Mouse (Mus musculus): ENCODE data around the gene Lmntd2. TPM values are rescaled to one million over a fixed set of nuclear protein-coding genes. Genes with fewer than 3 reads are reported as not detected.

Lmntd2 gene
- total and polyA plus RNA-seq, 2 experiments from 2014 or later = 0.36 TPM; not detected in 1

DNA sequence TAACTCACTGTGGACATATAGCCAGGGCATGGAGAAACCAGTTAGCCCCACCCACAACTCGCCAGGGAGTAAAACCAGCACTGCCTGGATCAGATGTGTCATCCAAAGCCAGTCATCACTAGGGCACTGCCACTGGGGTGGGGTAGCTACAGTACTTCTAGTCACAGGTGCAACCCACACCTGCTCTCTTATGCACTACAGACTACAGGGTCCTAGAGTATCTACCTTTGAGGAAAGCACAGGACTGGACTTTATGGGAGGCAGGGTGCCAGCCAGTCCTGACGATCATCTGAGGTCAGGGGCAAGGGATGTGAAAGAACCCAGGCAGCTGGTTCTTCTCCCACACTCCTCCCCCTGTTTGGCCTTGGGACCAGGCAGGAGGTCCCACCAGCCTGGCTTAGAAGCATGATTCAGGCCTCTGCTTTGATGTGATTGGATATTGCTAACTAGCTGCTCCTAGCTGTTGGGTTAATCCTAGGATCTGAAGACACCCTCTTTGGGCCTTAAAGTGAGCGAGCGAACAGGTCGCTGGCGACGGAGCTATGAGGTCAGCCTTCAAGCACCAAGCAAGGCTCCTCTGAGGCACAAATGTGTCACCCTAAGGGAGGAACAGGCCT is 45.9 kb downstream of the Lmntd2 start:
- ATAC-seq (ENCODE audit: low FRiP score) (no peak), DNase-seq (ENCODE audit: low spot score) (peak; percentile 30)
- no peak for TF ChIP-seq CTCF (IDR thresholded peaks at IDR 0.05)
- peak overlapping the region; percentile 29 for H3K4me3 ChIP-seq (ENCODE audit: low read depth, low read length)
- WGBS = 24% methylated on average over 7 of the region's 7 CpGs
- H3K27me3 ChIP-seq (ENCODE audit: insufficient read depth, low read length) = no peaks in the 10 kb centered on the region
- no peaks in the 10 kb centered on the region for H3K9me3 ChIP-seq (ENCODE audit: low read length)
- H3K36me3 ChIP-seq (ENCODE audit: insufficient read depth, low read length) = peaks cover under 1% of the 10 kb centered on the region; the same call in 1 of the 2 replicates
- peak overlapping the region; percentile 48 for H3K4me2 ChIP-seq (ENCODE audit: low read depth, low read length, poor library complexity, severe bottlenecking)
- H3K9ac ChIP-seq (replicated peaks; ENCODE audit: low read length, poor library complexity, severe bottlenecking) = peak overlapping the region; percentile 50
- H3K4me1 ChIP-seq (ENCODE audit: insufficient read depth, low read length) = peaks cover under 1% of the 10 kb centered on the region; the same call in 1 of the 2 replicates
- H3K27ac ChIP-seq (ENCODE audit: low read depth, low read length) = no peak overlapping the region

DNA sequence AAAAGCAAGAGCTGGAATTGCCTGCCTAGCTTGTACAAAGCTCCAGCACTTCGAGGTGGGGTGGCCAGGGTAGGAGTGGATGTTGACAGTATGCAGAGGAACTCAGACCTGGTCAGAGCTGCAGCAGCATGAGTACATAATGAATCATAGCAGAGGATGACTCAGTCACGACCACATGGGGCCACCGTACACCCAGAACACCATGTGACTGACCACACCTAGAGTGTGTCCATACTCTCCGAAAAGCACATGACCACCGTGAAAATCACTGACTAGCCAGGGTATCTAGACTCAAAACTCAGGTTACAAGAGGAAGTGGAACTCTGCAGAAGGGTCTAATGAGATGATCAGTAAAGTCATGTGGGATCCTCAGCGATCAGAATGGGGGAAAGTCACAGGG is 49.0 kb downstream of the Lmntd2 start:
- Histone ChIP-seq H3K27me3 (ENCODE audit: insufficient read depth, low read length) (no peaks in the 10 kb centered on the region), H3K4me2 (ENCODE audit: low read depth, low read length, poor library complexity, severe bottlenecking) (no peak overlapping the region), H3K4me3 (ENCODE audit: low read depth, low read length) (no peak overlapping the region), H3K4me1 (ENCODE audit: insufficient read depth, low read length) (no peaks in the 10 kb centered on the region), H3K27ac (ENCODE audit: low read depth, low read length) (no peak overlapping the region), H3K9me3 (ENCODE audit: low read length) (no peaks in the 10 kb centered on the region), H3K9ac (replicated peaks; ENCODE audit: low read length, poor library complexity, severe bottlenecking) (no peak overlapping the region), H3K36me3 (ENCODE audit: insufficient read depth, low read length) (peaks cover 18% of the 10 kb centered on the region)
- no peak for DNase-seq (ENCODE audit: low spot score)
- no peak for TF ChIP-seq CTCF (IDR thresholded peaks at IDR 0.05)
- WGBS = 88% methylated on average over 6 of the region's 6 CpGs
- ATAC-seq (ENCODE audit: low FRiP score) = no peak

DNA sequence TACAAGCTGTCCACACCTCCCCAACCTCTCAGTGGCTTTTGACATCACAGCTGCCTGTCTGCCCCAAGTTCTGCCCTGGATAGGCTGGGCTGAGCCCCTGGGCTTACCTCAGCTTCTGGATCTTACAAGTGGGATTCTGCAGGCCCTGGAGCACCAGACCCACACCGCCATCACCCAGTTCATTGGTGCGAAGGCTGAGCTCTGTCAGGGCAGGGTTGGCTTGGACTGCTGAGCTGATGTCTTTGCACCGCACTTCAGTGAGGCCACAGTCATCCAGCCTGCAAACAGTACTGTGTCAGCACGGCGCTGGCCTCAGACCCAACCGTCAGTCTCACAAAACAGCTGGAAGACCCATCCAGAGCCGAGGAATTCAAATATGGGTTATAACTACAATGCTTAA is 49.5 kb downstream of the Lmntd2 start:
- no peaks in the 10 kb centered on the region for H3K27me3 ChIP-seq (ENCODE audit: insufficient read depth, low read length)
- no peak overlapping the region for H3K9ac ChIP-seq (replicated peaks; ENCODE audit: low read length, poor library complexity, severe bottlenecking)
- H3K9me3 ChIP-seq (ENCODE audit: low read length) = no peaks in the 10 kb centered on the region
- no peak overlapping the region for H3K4me2 ChIP-seq (ENCODE audit: low read depth, low read length, poor library complexity, severe bottlenecking)
- no peak overlapping the region for H3K27ac ChIP-seq (ENCODE audit: low read depth, low read length)
- DNase-seq (ENCODE audit: low spot score) (no peak), ATAC-seq (ENCODE audit: low FRiP score) (no peak)
- no peak overlapping the region for H3K4me3 ChIP-seq (ENCODE audit: low read depth, low read length)
- no peak for TF ChIP-seq CTCF (IDR thresholded peaks at IDR 0.05)
- H3K36me3 ChIP-seq (ENCODE audit: insufficient read depth, low read length) = peaks cover 18% of the 10 kb centered on the region
- 93% methylated on average over 7 of the region's 7 CpGs for WGBS
- H3K4me1 ChIP-seq (ENCODE audit: insufficient read depth, low read length) = no peaks in the 10 kb centered on the region

MicroRNA genes within 50 kb of the gene (microRNA counts, 519-probe panel; counts per million panel counts)
- 3,486 counts per million, percentile 75 among the panel's probes with 10 or more counts for microRNA mmu-miR-210

Small RNA genes lying within 50 kb of the gene (microRNA-seq; reads per million reads assigned to microRNA genes)
- gene Mir210 (ENCODE audit: borderline number of aligned reads) = 476 reads per million, percentile 64 among the genes with 10 or more reads in this experiment

Other genes starting within 250 kb of the Lmntd2 start
- 9.7 and 16.3 TPM in 2 replicates for gene Ifitm1, start 246.9 kb downstream of the Lmntd2 start, total RNA-seq (2014; rRNA removed)
- 14.6 and 21.2 TPM in 2 replicates for gene Ifitm1, start 246.9 kb downstream of the Lmntd2 start, polyA plus RNA-seq (2015; fragmentation: Nextera tagmentation; extraction: Ambion mirVana)
- 22.5 and 39.3 TPM in 2 replicates for gene Ifitm3, start 203.3 kb downstream of the Lmntd2 start, total RNA-seq (2014; rRNA removed)
- 67.8 and 80.5 TPM in 2 replicates for gene Ifitm3, start 203.3 kb downstream of the Lmntd2 start, polyA plus RNA-seq (2015; fragmentation: Nextera tagmentation; extraction: Ambion mirVana)
- gene Ifitm6, start 196.2 kb downstream of the Lmntd2 start, total RNA-seq (2014; rRNA removed) = 0.99 and 1.1 TPM in 2 replicates
- gene Ifitm6, start 196.2 kb downstream of the Lmntd2 start, polyA plus RNA-seq (2015; fragmentation: Nextera tagmentation; extraction: Ambion mirVana) = 0.81 and 0.83 TPM in 2 replicates
- gene Gm17387, start 184.9 kb downstream of the Lmntd2 start, total RNA-seq (2014; rRNA removed) = not detected in 2 replicates
- gene Gm17387, start 184.9 kb downstream of the Lmntd2 start, polyA plus RNA-seq (2015; fragmentation: Nextera tagmentation; extraction: Ambion mirVana) = not detected in 2 replicates
- gene B4galnt4, start 153.0 kb downstream of the Lmntd2 start, total RNA-seq (2014; rRNA removed) = 133 and 146 TPM in 2 replicates
- 52.1 and 53.9 TPM in 2 replicates for gene B4galnt4, start 153.0 kb downstream of the Lmntd2 start, polyA plus RNA-seq (2015; fragmentation: Nextera tagmentation; extraction: Ambion mirVana)
- gene Pkp3, start 135.9 kb downstream of the Lmntd2 start, total RNA-seq (2014; rRNA removed) = 0.49 TPM in 1 of 2 replicates, not detected in the other
- not detected in 2 replicates for gene Pkp3, start 135.9 kb downstream of the Lmntd2 start, polyA plus RNA-seq (2015; fragmentation: Nextera tagmentation; extraction: Ambion mirVana)
- gene Sigirr, start 113.5 kb downstream of the Lmntd2 start, total RNA-seq (2014; rRNA removed) = 1.1 and 3.9 TPM in 2 replicates
- 1.8 and 2.0 TPM in 2 replicates for gene Sigirr, start 113.5 kb downstream of the Lmntd2 start, polyA plus RNA-seq (2015; fragmentation: Nextera tagmentation; extraction: Ambion mirVana)
- gene Ano9, start 96.3 kb downstream of the Lmntd2 start, total RNA-seq (2014; rRNA removed) = 0.33 and 1.1 TPM in 2 replicates
- gene Ano9, start 96.3 kb downstream of the Lmntd2 start, polyA plus RNA-seq (2015; fragmentation: Nextera tagmentation; extraction: Ambion mirVana) = 0.50 and 0.72 TPM in 2 replicates
- gene Ptdss2, start 91.7 kb downstream of the Lmntd2 start, total RNA-seq (2014; rRNA removed) = 19.6 and 23.4 TPM in 2 replicates
- gene Ptdss2, start 91.7 kb downstream of the Lmntd2 start, polyA plus RNA-seq (2015; fragmentation: Nextera tagmentation; extraction: Ambion mirVana) = 90.9 and 91.0 TPM in 2 replicates
- 39.1 and 47.1 TPM in 2 replicates for gene Rnh1, start 41.2 kb downstream of the Lmntd2 start, total RNA-seq (2014; rRNA removed)
- gene Rnh1, start 41.2 kb downstream of the Lmntd2 start, polyA plus RNA-seq (2015; fragmentation: Nextera tagmentation; extraction: Ambion mirVana) = 44.2 and 46.8 TPM in 2 replicates
- gene Hras, start 20.1 kb downstream of the Lmntd2 start, total RNA-seq (2014; rRNA removed) = 109 and 113 TPM in 2 replicates
- 209 TPM in 2 replicates for gene Hras, start 20.1 kb downstream of the Lmntd2 start, polyA plus RNA-seq (2015; fragmentation: Nextera tagmentation; extraction: Ambion mirVana)
- gene Lrrc56, start 19.9 kb downstream of the Lmntd2 start, total RNA-seq (2014; rRNA removed) = 11.5 and 14.9 TPM in 2 replicates
- gene Lrrc56, start 19.9 kb downstream of the Lmntd2 start, polyA plus RNA-seq (2015; fragmentation: Nextera tagmentation; extraction: Ambion mirVana) = 8.6 TPM in 2 replicates
- gene Rassf7, start 1.8 kb upstream of the Lmntd2 start, total RNA-seq (2014; rRNA removed) = 15.5 and 23.5 TPM in 2 replicates
- 20.7 and 21.7 TPM in 2 replicates for gene Rassf7, start 1.8 kb upstream of the Lmntd2 start, polyA plus RNA-seq (2015; fragmentation: Nextera tagmentation; extraction: Ambion mirVana)
- gene Phrf1, start 14.7 kb upstream of the Lmntd2 start, total RNA-seq (2014; rRNA removed) = 46.3 and 54.6 TPM in 2 replicates
- 35.1 and 39.5 TPM in 2 replicates for gene Phrf1, start 14.7 kb upstream of the Lmntd2 start, polyA plus RNA-seq (2015; fragmentation: Nextera tagmentation; extraction: Ambion mirVana)
- 3.9 and 4.5 TPM in 2 replicates for gene Irf7, start 52.4 kb upstream of the Lmntd2 start, total RNA-seq (2014; rRNA removed)
- gene Irf7, start 52.4 kb upstream of the Lmntd2 start, polyA plus RNA-seq (2015; fragmentation: Nextera tagmentation; extraction: Ambion mirVana) = 2.8 and 2.9 TPM in 2 replicates
- gene Cdhr5, start 62.7 kb upstream of the Lmntd2 start, total RNA-seq (2014; rRNA removed) = not detected in 2 replicates
- not detected in 2 replicates for gene Cdhr5, start 62.7 kb upstream of the Lmntd2 start, polyA plus RNA-seq (2015; fragmentation: Nextera tagmentation; extraction: Ambion mirVana)
- 1.5 and 2.5 TPM in 2 replicates for gene Sct, start 65.1 kb upstream of the Lmntd2 start, total RNA-seq (2014; rRNA removed)
- gene Sct, start 65.1 kb upstream of the Lmntd2 start, polyA plus RNA-seq (2015; fragmentation: Nextera tagmentation; extraction: Ambion mirVana) = 3.3 and 4.3 TPM in 2 replicates
- 0.55 and 0.61 TPM in 2 replicates for gene Drd4, start 77.9 kb upstream of the Lmntd2 start, total RNA-seq (2014; rRNA removed)
- gene Drd4, start 77.9 kb upstream of the Lmntd2 start, polyA plus RNA-seq (2015; fragmentation: Nextera tagmentation; extraction: Ambion mirVana) = 0.73 and 0.98 TPM in 2 replicates
- 246 and 289 TPM in 2 replicates for gene Deaf1, start 113.6 kb upstream of the Lmntd2 start, total RNA-seq (2014; rRNA removed)
- gene Deaf1, start 113.6 kb upstream of the Lmntd2 start, polyA plus RNA-seq (2015; fragmentation: Nextera tagmentation; extraction: Ambion mirVana) = 291 and 306 TPM in 2 replicates
- 25.8 and 29.1 TPM in 2 replicates for gene Tmem80, start 113.7 kb upstream of the Lmntd2 start, total RNA-seq (2014; rRNA removed)
- gene Tmem80, start 113.7 kb upstream of the Lmntd2 start, polyA plus RNA-seq (2015; fragmentation: Nextera tagmentation; extraction: Ambion mirVana) = 31.5 and 34.5 TPM in 2 replicates
- 2.4 and 3.1 TPM in 2 replicates for gene Eps8l2, start 124.8 kb upstream of the Lmntd2 start, total RNA-seq (2014; rRNA removed)
- gene Eps8l2, start 124.8 kb upstream of the Lmntd2 start, polyA plus RNA-seq (2015; fragmentation: Nextera tagmentation; extraction: Ambion mirVana) = 0.48 and 0.74 TPM in 2 replicates
- gene Taldo1, start 178.1 kb upstream of the Lmntd2 start, total RNA-seq (2014; rRNA removed) = 166 and 175 TPM in 2 replicates
- gene Taldo1, start 178.1 kb upstream of the Lmntd2 start, polyA plus RNA-seq (2015; fragmentation: Nextera tagmentation; extraction: Ambion mirVana) = 245 and 255 TPM in 2 replicates
- 72.0 and 72.9 TPM in 2 replicates for gene Gatd1, start 200.1 kb upstream of the Lmntd2 start, total RNA-seq (2014; rRNA removed)
- 47.7 and 48.9 TPM in 2 replicates for gene Gatd1, start 200.1 kb upstream of the Lmntd2 start, polyA plus RNA-seq (2015; fragmentation: Nextera tagmentation; extraction: Ambion mirVana)
- 167 and 195 TPM in 2 replicates for gene Cend1, start 215.4 kb upstream of the Lmntd2 start, total RNA-seq (2014; rRNA removed)
- gene Cend1, start 215.4 kb upstream of the Lmntd2 start, polyA plus RNA-seq (2015; fragmentation: Nextera tagmentation; extraction: Ambion mirVana) = 194 and 233 TPM in 2 replicates
- gene Slc25a22, start 223.8 kb upstream of the Lmntd2 start, total RNA-seq (2014; rRNA removed) = 148 and 152 TPM in 2 replicates
- 118 and 121 TPM in 2 replicates for gene Slc25a22, start 223.8 kb upstream of the Lmntd2 start, polyA plus RNA-seq (2015; fragmentation: Nextera tagmentation; extraction: Ambion mirVana)
- gene Pidd1, start 229.9 kb upstream of the Lmntd2 start, total RNA-seq (2014; rRNA removed) = 1.4 and 1.6 TPM in 2 replicates
- gene Pidd1, start 229.9 kb upstream of the Lmntd2 start, polyA plus RNA-seq (2015; fragmentation: Nextera tagmentation; extraction: Ambion mirVana) = 1.1 and 1.3 TPM in 2 replicates
- gene Rplp2, start 233.3 kb upstream of the Lmntd2 start, total RNA-seq (2014; rRNA removed) = 180 and 197 TPM in 2 replicates
- gene Rplp2, start 233.3 kb upstream of the Lmntd2 start, polyA plus RNA-seq (2015; fragmentation: Nextera tagmentation; extraction: Ambion mirVana) = 761 and 852 TPM in 2 replicates
- 6.5 and 7.0 TPM in 2 replicates for gene Pnpla2, start 241.1 kb upstream of the Lmntd2 start, total RNA-seq (2014; rRNA removed)
- 22.2 and 24.5 TPM in 2 replicates for gene Pnpla2, start 241.1 kb upstream of the Lmntd2 start, polyA plus RNA-seq (2015; fragmentation: Nextera tagmentation; extraction: Ambion mirVana)
- 4.0 and 5.3 TPM in 2 replicates for gene Cracr2b, start 247.0 kb upstream of the Lmntd2 start, total RNA-seq (2014; rRNA removed)
- 5.3 and 5.9 TPM in 2 replicates for gene Cracr2b, start 247.0 kb upstream of the Lmntd2 start, polyA plus RNA-seq (2015; fragmentation: Nextera tagmentation; extraction: Ambion mirVana)

All from midbrain, postnatal 0 days (tissue).